Mouse (Mus musculus): Measurements from ENCODE around the gene Lrrc43.

Lrrc43 gene

DNA sequence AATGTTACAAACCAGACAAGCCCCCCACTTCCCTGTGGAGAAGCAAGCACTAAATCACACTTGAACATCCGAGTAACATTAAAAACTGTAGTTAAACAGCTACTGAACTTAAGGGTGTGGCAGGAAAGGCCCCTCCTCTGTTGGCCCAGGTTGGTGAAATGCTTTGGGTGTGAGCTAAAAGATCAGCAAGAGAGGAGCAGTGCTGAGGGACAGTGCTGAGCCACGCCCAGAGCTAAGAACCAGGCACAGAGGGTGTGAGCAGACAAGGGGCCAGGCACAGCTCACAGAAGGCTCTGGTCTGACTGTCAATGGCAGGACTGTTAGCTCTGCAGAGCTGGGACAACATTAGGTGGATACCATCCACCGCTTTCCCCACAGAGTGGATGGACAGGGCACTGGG, 23.0 kb downstream of the Lrrc43 start:
- CTCF ChIA-PET, result no interaction called here

- CTCF ChIA-PET, result interaction anchor here (0.6 kb wide), 1 partner anchor 1262 kb away, joined by 3 read pairs; no protein-coding TSS in a partner anchor
Measured at GRCm38 (mm10) chr5:123514871-123515270, 25.8 kb downstream of the Lrrc43 start.

DNA sequence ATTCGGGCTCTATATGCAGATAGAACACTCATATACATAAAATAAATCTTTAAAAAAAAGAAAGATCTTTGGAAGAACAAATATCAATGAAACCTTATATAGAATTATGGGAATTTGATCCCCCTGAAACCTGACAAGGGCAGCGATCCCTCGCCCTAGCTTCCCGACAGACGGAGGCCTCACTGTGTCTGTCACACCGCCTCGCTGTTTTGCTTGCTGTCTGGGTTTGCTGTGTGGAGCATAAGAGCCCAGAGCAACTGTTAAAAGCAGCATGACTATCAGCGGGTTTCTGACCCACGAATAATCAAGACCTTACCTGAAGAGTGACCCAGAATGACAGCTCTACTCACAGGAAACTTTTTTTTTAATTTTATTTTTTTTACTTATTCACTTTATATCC, 31.6 kb downstream of the Lrrc43 start:
- CTCF ChIA-PET, result no interaction called here

- CTCF ChIA-PET, result interaction anchor here (0.6 to 1.4 kb wide), 3 partner anchors 11 to 836 kb away, joined by 3 to 10 read pairs (median 3); partner anchors contain the start of gene B3gnt4
Measured at GRCm38 (mm10) chr5:123521621-123522020, 32.5 kb downstream of the Lrrc43 start.

DNA sequence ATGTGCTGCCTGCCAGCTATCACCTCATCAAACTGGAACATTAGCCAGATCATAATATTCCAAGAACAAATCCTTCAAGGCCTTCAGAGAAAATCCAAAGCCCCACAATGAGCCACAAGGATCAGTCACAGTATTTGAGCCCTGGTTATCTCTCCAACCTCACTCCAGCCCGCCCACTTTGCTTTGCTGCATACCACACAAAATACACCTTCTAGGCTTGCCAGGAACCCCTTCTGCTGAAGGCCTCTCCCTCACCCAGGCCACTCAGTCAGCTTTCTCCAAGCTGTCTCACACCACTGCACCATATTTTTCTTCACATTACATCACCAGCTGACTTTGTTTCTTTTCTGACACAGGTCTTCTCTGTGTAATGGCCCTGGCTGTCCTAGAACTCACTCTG, 33.1 kb downstream of the Lrrc43 start:
- CTCF ChIA-PET, result interaction anchor here (1.4 kb wide), 1 partner anchor 12 kb away, joined by 3 read pairs; the partner anchor contains the start of gene B3gnt4

GRCm38 (mm10) chr5:123523692-123524392, 34.7 kb downstream of the Lrrc43 start, which contains the start of gene Diablo:
TSS of gene Diablo (minus strand) at chr5:123524176.
- CTCF ChIA-PET, result no interaction called here

GRCm38 (mm10) chr5:123524393-123524750, 35.3 kb downstream of the Lrrc43 start:
- CTCF ChIA-PET, result no interaction called here

DNA sequence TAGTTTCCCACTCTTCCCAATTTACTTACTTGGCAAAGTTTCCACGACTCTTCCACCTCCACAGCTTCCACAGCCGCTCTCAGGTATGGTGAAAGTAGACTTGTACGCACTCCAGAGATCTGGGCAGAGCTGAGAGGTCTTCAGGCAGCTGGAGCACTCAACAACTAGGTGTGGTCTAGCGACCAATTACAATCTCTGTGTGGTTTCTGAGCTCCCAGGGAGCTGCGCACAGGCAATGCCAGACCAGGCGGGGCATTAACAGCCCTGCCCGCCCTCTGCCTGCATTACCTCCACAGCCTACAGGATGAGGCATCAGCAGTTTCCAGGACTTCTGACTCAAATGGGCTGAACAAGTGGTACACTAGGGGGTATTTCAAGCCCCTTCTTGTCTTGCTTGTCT, 36.2 kb downstream of the Lrrc43 start, which contains the start of gene Gm49027:
Gm49027 (minus strand) TSS at position 208 of the 400 bp plus-strand sequence.
- CTCF ChIA-PET, result no interaction called here

DNA sequence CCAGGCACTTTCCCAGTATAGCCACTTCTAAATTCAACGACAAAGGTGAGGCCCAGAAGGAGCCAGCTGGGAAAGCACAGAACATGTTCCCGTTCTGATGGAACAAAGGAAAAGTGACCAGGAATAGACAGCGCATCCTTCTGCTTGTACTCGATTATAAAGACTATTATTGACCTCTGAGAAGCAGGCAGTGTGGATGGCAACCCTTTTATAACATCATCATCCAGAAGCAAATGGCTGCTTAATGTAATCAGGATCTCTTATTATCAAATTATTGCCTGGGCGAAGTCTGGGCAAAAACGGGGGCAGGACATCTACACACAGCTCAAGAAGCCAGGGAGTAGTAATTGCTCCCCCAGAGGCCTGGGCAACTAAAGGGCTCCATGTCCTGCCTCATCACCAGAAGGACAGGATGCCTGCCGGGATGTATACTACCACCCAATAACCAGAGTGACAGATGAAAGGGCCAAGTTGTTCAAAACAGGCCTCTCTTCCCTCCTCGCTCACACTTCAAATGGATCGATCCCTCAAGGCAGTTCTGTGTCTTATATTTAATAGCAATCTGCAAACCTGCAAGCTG, 36.9 kb downstream of the Lrrc43 start:
- CTCF ChIA-PET, result no interaction called here

DNA sequence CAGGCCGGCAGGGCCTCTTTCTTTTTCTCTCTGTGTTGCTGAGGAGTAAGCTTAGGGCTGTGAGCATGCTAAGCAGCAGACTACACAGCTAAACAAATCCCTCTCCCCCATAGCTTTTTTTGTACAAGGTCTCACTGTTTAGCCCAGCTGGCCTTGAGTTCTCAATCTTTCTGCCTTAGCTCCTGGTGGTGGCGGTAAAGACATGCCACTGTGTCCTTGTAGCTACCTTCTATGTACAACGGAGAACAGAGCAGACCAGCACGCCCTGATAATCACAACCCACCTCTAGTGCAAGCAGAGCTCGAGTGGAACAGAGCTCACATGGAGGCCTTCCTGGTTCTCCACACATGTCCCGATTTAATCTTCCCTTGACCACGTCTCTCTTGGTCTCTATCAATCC, 39.5 kb downstream of the Lrrc43 start:
- CTCF ChIA-PET, result no interaction called here

DNA sequence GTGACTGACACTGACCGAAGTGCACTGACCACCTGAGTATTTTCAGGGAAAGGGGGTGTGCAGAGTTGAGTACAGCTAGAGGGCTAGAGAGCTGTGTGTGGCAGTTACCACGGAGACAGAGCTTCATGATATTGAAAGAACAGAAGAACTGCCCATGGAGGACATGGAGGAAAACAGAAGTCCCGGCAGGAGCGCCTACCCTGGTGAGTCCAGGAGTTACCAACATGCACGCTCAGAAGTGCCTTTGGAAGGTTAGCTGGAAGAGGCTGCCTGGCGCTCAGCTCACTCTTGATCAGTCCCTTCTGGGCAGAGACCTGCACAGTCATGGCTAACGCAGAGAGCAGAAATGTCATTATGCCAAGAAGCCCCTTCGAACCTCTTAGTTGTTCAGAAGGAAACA, 41.0 kb downstream of the Lrrc43 start:
- CTCF ChIA-PET, result interaction anchor here (0.6 to 1.4 kb wide), 2 partner anchors 21 to 178 kb away, joined by 4 to 14 read pairs; no protein-coding TSS in a partner anchor

- CTCF ChIA-PET, result no interaction called here
Measured at GRCm38 (mm10) chr5:123533801-123534200, 44.7 kb downstream of the Lrrc43 start.

- CTCF ChIA-PET, result no interaction called here
Measured at GRCm38 (mm10) chr5:123555693-123556092, 66.6 kb downstream of the Lrrc43 start.

- CTCF ChIA-PET, result no interaction called here
Measured at GRCm38 (mm10) chr5:123556451-123556850, 67.3 kb downstream of the Lrrc43 start.

All from spleen, embryonic (tissue).